Mouse (Mus musculus): ENCODE data around the gene Trpt1. TPM values are rescaled to one million over a fixed set of nuclear protein-coding genes. Genes with fewer than 3 reads are reported as not detected.

Gene Trpt1
- polyA plus RNA-seq, 1 experiment from 2014 or later = 10.2 TPM

GRCm38 (mm10) chr19:6954046-6954445, 41.9 kb upstream of the Trpt1 start:
- 61% methylated on average over 9 of the region's 9 CpGs for WGBS

GRCm38 (mm10) chr19:6955424-6955823, 40.5 kb upstream of the Trpt1 start:
- Histone ChIP-seq H3K4me1 (ENCODE audit: control insufficient read depth, insufficient read depth, low read length) (peaks cover 11% of the 10 kb centered on the region), H3K27ac (ENCODE audit: low read depth, low read length) (no peak overlapping the region), H3K36me3 (ENCODE audit: control insufficient read depth, insufficient read depth, low read length) (no peaks in the 10 kb centered on the region), H3K9ac (ENCODE audit: low read length) (no peak overlapping the region), H3K27me3 (ENCODE audit: control insufficient read depth, insufficient read depth, low read length) (no peaks in the 10 kb centered on the region), H3K9me3 (ENCODE audit: control insufficient read depth, low read length) (no peaks in the 10 kb centered on the region), H3K4me2 (no peak overlapping the region), H3K4me3 (ENCODE audit: low read depth, low read length) (no peak overlapping the region)
- DNase-seq (ENCODE audit: low spot score, missing footprints) (no peak), ATAC-seq (ENCODE audit: low FRiP score) (no peak)
- WGBS = 88% methylated on average over 7 of the region's 7 CpGs

More at GRCm38 (mm10) chr19:6954046-6954445, 41.9 kb upstream of the Trpt1 start:
- ATAC-seq (ENCODE audit: low FRiP score) = no peak
- Histone ChIP-seq H3K9ac (ENCODE audit: low read length) (no peak overlapping the region), H3K27me3 (ENCODE audit: control insufficient read depth, insufficient read depth, low read length) (no peaks in the 10 kb centered on the region), H3K4me3 (ENCODE audit: low read depth, low read length) (no peak overlapping the region), H3K9me3 (ENCODE audit: control insufficient read depth, low read length) (no peaks in the 10 kb centered on the region), H3K36me3 (ENCODE audit: control insufficient read depth, insufficient read depth, low read length) (no peaks in the 10 kb centered on the region), H3K27ac (ENCODE audit: low read depth, low read length) (no peak overlapping the region), H3K4me1 (ENCODE audit: control insufficient read depth, insufficient read depth, low read length) (peaks cover 15% of the 10 kb centered on the region), H3K4me2 (no peak overlapping the region)
- DNase-seq (ENCODE audit: low spot score, missing footprints) = no peak

GRCm38 (mm10) chr19:6956461-6956860, 39.5 kb upstream of the Trpt1 start:
- no peaks in the 10 kb centered on the region for H3K36me3 ChIP-seq (ENCODE audit: control insufficient read depth, insufficient read depth, low read length)
- ATAC-seq (ENCODE audit: low FRiP score) (no peak), DNase-seq (ENCODE audit: low spot score, missing footprints) (no peak)
- no peak overlapping the region for H3K4me3 ChIP-seq (ENCODE audit: low read depth, low read length)
- H3K4me2 ChIP-seq = no peak overlapping the region
- H3K4me1 ChIP-seq (ENCODE audit: control insufficient read depth, insufficient read depth, low read length) = peaks cover 11% of the 10 kb centered on the region
- H3K27ac ChIP-seq (ENCODE audit: low read depth, low read length) = no peak overlapping the region
- WGBS = 79% methylated on average over 10 of the region's 10 CpGs
- no peaks in the 10 kb centered on the region for H3K9me3 ChIP-seq (ENCODE audit: control insufficient read depth, low read length)
- H3K9ac ChIP-seq (ENCODE audit: low read length) = no peak overlapping the region
- H3K27me3 ChIP-seq (ENCODE audit: control insufficient read depth, insufficient read depth, low read length) = no peaks in the 10 kb centered on the region

DNA sequence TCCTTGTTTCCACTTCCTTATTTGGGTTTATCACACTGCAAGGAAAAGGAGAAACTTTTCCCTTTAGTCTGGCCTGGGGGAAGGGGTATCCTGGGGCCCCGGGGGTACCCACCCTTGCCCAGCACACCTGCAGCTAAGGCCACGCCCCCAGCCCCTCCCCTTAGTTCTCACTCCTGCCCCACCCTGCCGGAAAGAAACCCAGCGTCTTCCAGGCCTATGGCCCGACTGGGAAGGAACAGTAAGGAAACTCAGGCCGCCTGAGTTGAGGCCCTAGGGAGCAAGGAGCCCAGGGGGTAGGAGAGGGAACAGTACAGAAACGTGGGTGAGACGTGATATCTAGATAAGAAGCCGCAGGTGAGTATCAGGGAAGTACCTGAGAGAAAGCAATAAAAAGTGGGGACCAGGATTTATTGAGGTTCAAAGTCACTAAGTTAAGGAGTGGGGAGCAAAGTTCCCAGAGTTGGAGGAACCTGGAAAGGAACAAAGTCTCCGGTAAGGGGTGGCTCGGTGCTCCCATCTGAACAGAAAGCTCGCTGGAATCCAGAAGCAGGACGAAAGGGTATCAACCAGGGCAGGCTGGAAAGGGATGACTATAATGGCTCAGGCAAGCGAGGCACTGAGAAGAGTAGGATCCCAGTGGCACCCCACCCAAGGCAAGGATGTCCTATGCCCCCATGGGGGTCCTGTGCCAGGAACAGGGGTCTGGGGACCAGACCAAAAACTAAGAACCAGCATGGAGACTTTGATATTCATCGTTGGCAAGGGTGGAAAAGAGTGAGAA, 27.2 kb upstream of the Trpt1 start:
- ATAC-seq (ENCODE audit: low FRiP score) (no peak), DNase-seq (ENCODE audit: low spot score, missing footprints) (peak; percentile 86)
- H3K36me3 ChIP-seq (ENCODE audit: control insufficient read depth, insufficient read depth, low read length) = no peaks in the 10 kb centered on the region
- no peak overlapping the region; the same call in 1 of the 2 replicates for H3K9ac ChIP-seq (ENCODE audit: low read length)
- no peaks in the 10 kb centered on the region for H3K9me3 ChIP-seq (ENCODE audit: control insufficient read depth, low read length)
- peaks cover 20% of the 10 kb centered on the region for H3K27me3 ChIP-seq (ENCODE audit: control insufficient read depth, insufficient read depth, low read length)
- H3K4me2 ChIP-seq = peak overlapping the region; percentile 51
- peaks cover 11% of the 10 kb centered on the region for H3K4me1 ChIP-seq (ENCODE audit: control insufficient read depth, insufficient read depth, low read length)
- H3K4me3 ChIP-seq (ENCODE audit: low read depth, low read length) = peak overlapping the region; percentile 42
- WGBS = 15% methylated on average over 15 of the region's 15 CpGs
- H3K27ac ChIP-seq (ENCODE audit: low read depth, low read length) = no peak overlapping the region

- Histone ChIP-seq H3K27ac (ENCODE audit: low read depth, low read length) (no peak overlapping the region), H3K4me2 (peak overlapping the region; percentile 51), H3K27me3 (ENCODE audit: control insufficient read depth, insufficient read depth, low read length) (peaks cover 20% of the 10 kb centered on the region), H3K36me3 (ENCODE audit: control insufficient read depth, insufficient read depth, low read length) (no peaks in the 10 kb centered on the region), H3K4me1 (ENCODE audit: control insufficient read depth, insufficient read depth, low read length) (peaks cover 17% of the 10 kb centered on the region), H3K9ac (ENCODE audit: low read length) (peak overlapping the region; percentile 57), H3K9me3 (ENCODE audit: control insufficient read depth, low read length) (no peaks in the 10 kb centered on the region), H3K4me3 (ENCODE audit: low read depth, low read length) (peak overlapping the region; percentile 42)
- 2% methylated on average over 20 of the region's 20 CpGs for WGBS
- DNase-seq (ENCODE audit: low spot score, missing footprints) (no peak), ATAC-seq (ENCODE audit: low FRiP score) (0 out of 2 replicates have a peak, but pooled peaks have one; percentile 2)
Observed at GRCm38 (mm10) chr19:6969291-6969664, 26.7 kb upstream of the Trpt1 start.

GRCm38 (mm10) chr19:6969665-6970381, 26.1 kb upstream of the Trpt1 start:
- DNase-seq (ENCODE audit: low spot score, missing footprints) (peak; percentile 97), ATAC-seq (ENCODE audit: low FRiP score) (0 out of 2 replicates have a peak, but pooled peaks have one; percentile 13)
- H3K4me2 ChIP-seq = peak overlapping the region; percentile 51
- no peak overlapping the region for H3K27ac ChIP-seq (ENCODE audit: low read depth, low read length)
- no peaks in the 10 kb centered on the region for H3K36me3 ChIP-seq (ENCODE audit: control insufficient read depth, insufficient read depth, low read length)
- H3K9me3 ChIP-seq (ENCODE audit: control insufficient read depth, low read length) = no peaks in the 10 kb centered on the region
- peaks cover 20% of the 10 kb centered on the region for H3K27me3 ChIP-seq (ENCODE audit: control insufficient read depth, insufficient read depth, low read length)
- H3K4me3 ChIP-seq (ENCODE audit: low read depth, low read length) = peak overlapping the region; percentile 42
- peak overlapping the region; percentile 57 for H3K9ac ChIP-seq (ENCODE audit: low read length)
- 2% methylated on average over 46 of the region's 55 CpGs for WGBS
- peaks cover 17% of the 10 kb centered on the region for H3K4me1 ChIP-seq (ENCODE audit: control insufficient read depth, insufficient read depth, low read length)

DNA sequence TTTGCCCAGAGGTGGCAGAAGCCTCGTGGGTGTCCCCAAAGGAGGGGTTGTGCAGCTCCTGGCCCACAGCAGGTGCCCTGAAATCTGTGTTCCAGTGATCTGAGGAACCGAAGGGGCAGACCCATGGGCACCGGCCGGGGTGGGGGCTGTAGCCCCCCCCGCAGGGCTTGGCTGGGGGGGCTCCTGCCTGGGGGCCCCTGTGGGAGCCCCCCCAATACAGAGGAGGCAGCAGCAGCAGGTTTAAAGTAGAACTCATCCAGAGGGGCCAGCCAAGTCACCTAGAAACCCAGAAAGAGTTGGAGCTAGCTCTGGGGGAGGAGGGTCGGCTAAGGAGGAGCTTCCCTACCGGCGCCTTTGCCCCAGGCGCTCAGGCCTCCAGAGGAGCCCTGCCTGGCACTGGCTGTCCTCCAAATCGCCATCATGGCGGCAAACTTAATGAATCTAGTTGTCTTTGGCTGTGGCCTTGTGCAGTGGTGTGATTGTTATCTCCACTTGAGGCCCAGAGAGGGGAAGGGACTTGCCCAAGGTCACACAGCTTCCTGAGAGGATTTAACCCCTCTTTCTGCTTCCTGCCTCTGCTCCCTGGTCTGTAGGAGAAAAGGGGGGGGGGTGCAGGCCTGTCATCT, 25.4 kb upstream of the Trpt1 start:
- Histone ChIP-seq H3K4me3 (ENCODE audit: low read depth, low read length) (no peak overlapping the region), H3K36me3 (ENCODE audit: control insufficient read depth, insufficient read depth, low read length) (no peaks in the 10 kb centered on the region), H3K27ac (ENCODE audit: low read depth, low read length) (no peak overlapping the region), H3K4me2 (no peak overlapping the region), H3K9ac (ENCODE audit: low read length) (no peak overlapping the region), H3K4me1 (ENCODE audit: control insufficient read depth, insufficient read depth, low read length) (peaks cover 17% of the 10 kb centered on the region), H3K27me3 (ENCODE audit: control insufficient read depth, insufficient read depth, low read length) (peaks cover 20% of the 10 kb centered on the region), H3K9me3 (ENCODE audit: control insufficient read depth, low read length) (no peaks in the 10 kb centered on the region)
- ATAC-seq (ENCODE audit: low FRiP score) (no peak), DNase-seq (ENCODE audit: low spot score, missing footprints) (no peak)
- 21% methylated on average over 11 of the region's 11 CpGs for WGBS

- no peak overlapping the region for H3K4me2 ChIP-seq
- H3K4me3 ChIP-seq (ENCODE audit: low read depth, low read length) = no peak overlapping the region
- H3K27me3 ChIP-seq (ENCODE audit: control insufficient read depth, insufficient read depth, low read length) = peaks cover 20% of the 10 kb centered on the region
- H3K9ac ChIP-seq (ENCODE audit: low read length) = no peak overlapping the region
- H3K36me3 ChIP-seq (ENCODE audit: control insufficient read depth, insufficient read depth, low read length) = no peaks in the 10 kb centered on the region
- H3K4me1 ChIP-seq (ENCODE audit: control insufficient read depth, insufficient read depth, low read length) = peaks cover 26% of the 10 kb centered on the region
- DNase-seq (ENCODE audit: low spot score, missing footprints) (no peak), ATAC-seq (ENCODE audit: low FRiP score) (no peak)
- H3K27ac ChIP-seq (ENCODE audit: low read depth, low read length) = no peak overlapping the region
- H3K9me3 ChIP-seq (ENCODE audit: control insufficient read depth, low read length) = no peaks in the 10 kb centered on the region
- WGBS = 47% methylated on average over 6 of the region's 6 CpGs
Observed at GRCm38 (mm10) chr19:6971644-6972043, 24.3 kb upstream of the Trpt1 start.

All from midbrain, embryonic 11.5 days (tissue).